Mouse (Mus musculus) hindbrain, embryonic 11.5 days (tissue): ENCODE data around the gene Spx. TPM values are rescaled to one million over a fixed set of nuclear protein-coding genes. Genes with fewer than 3 reads are reported as not detected.
A peak's percentile ranks its signal among the peaks of the same experiment; 100 is the strongest.

ENCODE experiments used
- ATAC-seq: fragments of 200-750 bp; cut with Nextera tagmentation; 2 replicates; pipeline ENCODE4 v1.8.0; 2017; ENCODE audit warnings: mild to moderate bottlenecking, moderate TSS enrichment, moderate library complexity; ENCODE audit not compliant: low FRiP score
- DNase-seq: peaks from one replicate; pipeline ENCODE4 v3.0.0-alpha.2; 2015; ENCODE audit warnings: low spot score
- H3K27ac ChIP-seq: fragments of 300-500 bp; sonication (generic); 2 replicates; pipeline ENCODE4 v1.5.1; 2014; ENCODE audit warnings: mild to moderate bottlenecking, low read depth, low read length
- H3K27me3 ChIP-seq: fragments of 300-500 bp; sonication (generic); 2 replicates; pipeline ENCODE4 v1.6.1; 2014; ENCODE audit warnings: mild to moderate bottlenecking, low read length, moderate library complexity, mixed read lengths; ENCODE audit not compliant: control insufficient read depth, insufficient read depth
- H3K36me3 ChIP-seq: fragments of 300-500 bp; sonication (generic); 2 replicates; pipeline ENCODE4 v1.6.1; 2014; ENCODE audit warnings: mild to moderate bottlenecking, low read length, moderate library complexity, mixed read lengths; ENCODE audit not compliant: control insufficient read depth, insufficient read depth
- H3K4me1 ChIP-seq: fragments of 300-500 bp; sonication (generic); replicated peaks from 2 replicates; pipeline ENCODE4 v1.6.1; 2014; ENCODE audit warnings: low read length, mixed read lengths; ENCODE audit not compliant: control insufficient read depth, insufficient read depth
- H3K4me2 ChIP-seq: fragments of 300-500 bp; sonication (generic); replicated peaks from 2 replicates; pipeline ENCODE4 v1.6.1; 2014; ENCODE audit warnings: mild to moderate bottlenecking, low read depth, low read length
- H3K4me3 ChIP-seq: fragments of 300-500 bp; sonication (generic); 2 replicates; pipeline ENCODE4 v1.5.1; 2014; ENCODE audit warnings: low read depth, low read length
- H3K9ac ChIP-seq: fragments of 300-500 bp; sonication (generic); 2 replicates; pipeline ENCODE4 v1.6.1; 2014; ENCODE audit warnings: low read depth, low read length
- H3K9me3 ChIP-seq: fragments of 300-500 bp; sonication (generic); 2 replicates; pipeline ENCODE4 v1.6.1; 2016; ENCODE audit warnings: low read length; ENCODE audit not compliant: control insufficient read depth
- WGBS: fragments of 180-500 bp; shearing (Covaris S2); extraction: QIAGEN DNeasy Blood & Tissue Kit; methylation state at CpG from one replicate; pipeline ENCODE4 v1.1.7; 2014; 5-methylcytosine and 5-hydroxymethylcytosine counted together
- polyA plus RNA-seq: library from polyadenylated mRNA; unstranded; fragments of >200 nt; fragmentation: Nextera tagmentation; extraction: Ambion mirVana; gene quantifications from 2 replicates; pipeline ENCODE4 v1.2.1, GENCODE M21; 2014

Gene Spx
- polyA plus RNA-seq, 1 experiment from 2014 or later: 5.7 TPM

GRCm38 (mm10) chr6:142458010-142458409 lies 44.8 kb downstream of the Spx start:
- no peak overlapping the region for H3K27ac ChIP-seq
- 55% methylated on average over 7 of the region's 7 CpGs for WGBS
- no peaks in the 10 kb centered on the region for H3K36me3 ChIP-seq
- H3K4me1 ChIP-seq: 0 out of 2 replicates have a peak, but pooled peaks cover 5% of the 10 kb centered on the region
- DNase-seq (peak; percentile 9), ATAC-seq (peak; percentile 65; the same call in 1 of the 2 replicates)
- H3K9ac ChIP-seq: no peak overlapping the region
- H3K4me3 ChIP-seq: no peak overlapping the region
- H3K27me3 ChIP-seq: no peaks in the 10 kb centered on the region
- H3K4me2 ChIP-seq: no peak overlapping the region
- no peaks in the 10 kb centered on the region for H3K9me3 ChIP-seq

- H3K27ac ChIP-seq: no peak overlapping the region
- H3K9ac ChIP-seq: no peak overlapping the region
- 72% methylated on average over 14 of the region's 14 CpGs for WGBS
- H3K9me3 ChIP-seq: no peaks in the 10 kb centered on the region
- ATAC-seq (peak; percentile 60), DNase-seq (peak; percentile 19)
- H3K4me2 ChIP-seq: no peak overlapping the region
- H3K36me3 ChIP-seq: no peaks in the 10 kb centered on the region
- 0 out of 2 replicates have a peak, but pooled peaks cover 5% of the 10 kb centered on the region for H3K4me1 ChIP-seq
- H3K27me3 ChIP-seq: no peaks in the 10 kb centered on the region
- H3K4me3 ChIP-seq: no peak overlapping the region
These were observed 45.9 kb downstream of the Spx start for GRCm38 (mm10) chr6:142459017-142459678.

GRCm38 (mm10) chr6:142462194-142462593 lies 49.0 kb downstream of the Spx start:
- Histone ChIP-seq H3K9me3 (no peaks in the 10 kb centered on the region), H3K4me2 (no peak overlapping the region), H3K4me3 (no peak overlapping the region), H3K9ac (no peak overlapping the region), H3K27ac (no peak overlapping the region), H3K36me3 (no peaks in the 10 kb centered on the region), H3K4me1 (0 out of 2 replicates have a peak, but pooled peaks cover 5% of the 10 kb centered on the region), H3K27me3 (no peaks in the 10 kb centered on the region)
- 69% methylated on average over 6 of the region's 6 CpGs for WGBS
- DNase-seq: no peak
- ATAC-seq: no peak

Other genes with a start within 250 kb of the Spx start
- gene Slco1a6, start 204.9 kb upstream of the Spx start, polyA plus RNA-seq: 0.29 and 0.42 TPM in 2 replicates
- 0.31 and 0.62 TPM in 2 replicates for gene Iapp, start 115.0 kb upstream of the Spx start, polyA plus RNA-seq
- 0.65 and 0.80 TPM in 2 replicates for gene Slco1a5, start 90.5 kb upstream of the Spx start, polyA plus RNA-seq
- gene Pyroxd1, start 67.8 kb upstream of the Spx start, polyA plus RNA-seq: 21.2 and 25.9 TPM in 2 replicates
- gene Recql, start 26.4 kb upstream of the Spx start, polyA plus RNA-seq: 34.9 and 41.3 TPM in 2 replicates
- 117 and 122 TPM in 2 replicates for gene Golt1b, start 26.2 kb upstream of the Spx start, polyA plus RNA-seq
- gene Gys2, start 59.7 kb downstream of the Spx start, polyA plus RNA-seq: 0.46 TPM in 1 of 2 replicates, not detected in the other
- gene Ldhb, start 94.5 kb downstream of the Spx start, polyA plus RNA-seq: 388 and 406 TPM in 2 replicates
- gene Kcnj8, start 158.2 kb downstream of the Spx start, polyA plus RNA-seq: 4.1 and 4.8 TPM in 2 replicates